Mouse (Mus musculus): ENCODE data around the gene Uchl3. TPM values are rescaled to one million over a fixed set of nuclear protein-coding genes. Genes with fewer than 3 reads are reported as not detected.
A peak's percentile ranks its signal among the peaks of the same experiment; 100 is the strongest.

The Uchl3 gene
- total RNA-seq, 2 experiments from 2014 or later, result 94.0 to 114 TPM

DNA sequence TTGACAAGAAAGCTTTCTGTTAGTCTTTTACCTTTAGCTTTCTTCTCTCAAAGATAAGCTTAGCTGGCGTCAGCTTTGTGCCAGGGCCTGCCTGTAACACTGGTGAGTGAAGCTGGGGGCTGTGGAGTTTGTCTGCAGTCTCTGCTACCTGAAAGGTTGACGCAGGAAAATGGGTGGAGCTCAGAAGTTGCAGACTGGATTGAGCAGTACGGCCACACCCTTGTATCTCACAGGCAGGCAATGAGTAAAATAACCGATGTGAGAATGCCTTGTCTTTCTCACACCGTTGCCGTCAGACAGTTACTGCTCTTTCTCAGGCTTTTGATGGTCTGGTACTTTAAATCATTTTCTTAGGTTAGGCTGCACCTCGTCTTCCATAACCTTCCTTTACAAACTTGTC lies 12.3 kb downstream of the Uchl3 start:
- intact Hi-C loops (cut with DNase I), result no loop called here
- DNase-seq, result no peak

GRCm38 (mm10) chr14:101666536-101666935 lies 12.8 kb downstream of the Uchl3 start:
- no peak for DNase-seq
- intact Hi-C loops (cut with DNase I), result no loop called here

GRCm38 (mm10) chr14:101668626-101669025 lies 14.9 kb downstream of the Uchl3 start:
- intact Hi-C loops (cut with DNase I), result no loop called here

GRCm38 (mm10) chr14:101672226-101672625 lies 18.5 kb downstream of the Uchl3 start:
- intact Hi-C loops (cut with DNase I), result no loop called here
- no peak for DNase-seq

More at GRCm38 (mm10) chr14:101668626-101669025, 14.9 kb downstream of the Uchl3 start:
- peak; percentile 16 for DNase-seq

- intact Hi-C loops (cut with DNase I), result no loop called here
- no peak for DNase-seq
Observed at GRCm38 (mm10) chr14:101687696-101688095, 33.9 kb downstream of the Uchl3 start.

- DNase-seq, result no peak
- intact Hi-C loops (cut with DNase I), result no loop called here
Observed at GRCm38 (mm10) chr14:101688406-101688805, 34.6 kb downstream of the Uchl3 start.

GRCm38 (mm10) chr14:101704479-101704878 lies 50.7 kb downstream of the Uchl3 start:
- intact Hi-C loops (cut with DNase I), result no loop called here

GRCm38 (mm10) chr14:101707088-101707487 lies 53.3 kb downstream of the Uchl3 start:
- intact Hi-C loops (cut with DNase I), result no loop called here

More at GRCm38 (mm10) chr14:101704479-101704878, 50.7 kb downstream of the Uchl3 start:
- DNase-seq, result no peak

GRCm38 (mm10) chr14:101714414-101714813 lies 60.6 kb downstream of the Uchl3 start:
- intact Hi-C loops (cut with DNase I), result no loop called here
- no peak for DNase-seq

More at GRCm38 (mm10) chr14:101707088-101707487, 53.3 kb downstream of the Uchl3 start:
- no peak for DNase-seq

DNA sequence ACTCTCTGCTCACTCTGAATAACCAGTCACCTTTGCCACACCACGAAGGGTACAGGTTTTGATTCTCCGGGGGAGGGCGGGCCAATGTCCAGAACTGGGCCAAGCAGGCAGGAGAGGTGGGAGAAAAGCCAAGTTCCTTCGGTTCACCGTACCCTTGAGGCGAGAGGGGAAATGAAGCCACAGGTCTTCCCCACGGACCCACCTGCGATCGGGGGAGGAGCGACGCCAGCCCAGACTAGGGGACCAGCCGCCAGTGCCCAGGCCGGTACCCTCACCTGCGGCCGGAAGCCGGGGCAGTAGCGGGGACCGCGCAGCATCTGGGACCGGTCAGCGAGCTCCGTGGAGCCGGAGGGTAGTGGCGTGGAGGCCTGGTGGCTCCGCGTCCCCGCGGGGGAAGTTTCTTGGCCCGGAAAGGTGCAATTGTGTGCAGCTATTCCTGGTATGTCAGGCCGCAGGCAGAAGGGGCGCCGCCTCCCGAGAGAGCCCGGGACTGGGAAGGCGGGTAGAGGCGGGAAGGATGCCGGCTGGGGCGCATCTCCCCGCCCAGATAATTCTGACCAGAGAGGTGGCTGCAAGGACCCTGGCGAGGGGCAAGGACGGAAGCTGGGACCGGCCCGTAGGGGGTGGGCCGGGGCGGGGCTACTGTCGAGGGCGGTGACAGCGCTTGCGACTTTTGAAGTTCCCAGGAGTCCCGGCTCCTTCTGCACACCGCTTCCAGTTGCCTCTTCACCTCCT lies 75.6 kb downstream of the Uchl3 start, which contains the start of the genes Gm9922 and Lmo7:
Gm9922 (minus strand) TSS at position 578 of the 735 bp plus-strand sequence.
Lmo7 (plus strand) TSS at position 721 of the 735 bp plus-strand sequence.
- intact Hi-C loops (cut with DNase I), result no loop called here
- DNase-seq, result peak; percentile 32

GRCm38 (mm10) chr14:101729972-101730692 lies 76.4 kb downstream of the Uchl3 start:
- intact Hi-C loops (cut with DNase I), result no loop called here
- no peak for DNase-seq

- intact Hi-C loops (cut with DNase I), result no loop called here
- no peak for DNase-seq
Observed at GRCm38 (mm10) chr14:101733542-101734303, 80.0 kb downstream of the Uchl3 start.

GRCm38 (mm10) chr14:101737501-101737900 lies 83.7 kb downstream of the Uchl3 start:
- no peak for DNase-seq
- intact Hi-C loops (cut with DNase I), result no loop called here

Other genes with a start within 250 kb of the Uchl3 start
- gene Tbc1d4, start 44.8 kb upstream of the Uchl3 start, total RNA-seq (2021), result 1 to 10 TPM; 7.3 to 8.5 TPM
- 10 to 100 TPM; 45.0 to 48.1 TPM for gene Commd6, start 13.3 kb upstream of the Uchl3 start, total RNA-seq (2021)
- 1 to 10 TPM in 1 of 2 experiments, not detected in 1; 1.0 TPM for gene Gm9922, start 75.8 kb downstream of the Uchl3 start, total RNA-seq (2021)
- 10 to 100 TPM; 90.3 to 97.8 TPM for gene Lmo7, start 76.0 kb downstream of the Uchl3 start, total RNA-seq (2021)